Mouse (Mus musculus) splenic B cell, adult 2 months (primary cell): ENCODE measurements around the gene Gm49378.

Experiments used
- DNase-seq: peaks from one replicate; pipeline ENCODE4 v3.0.0-alpha.2; 2011; ENCODE audit warnings: low read depth, low spot score
- H3K27me3 ChIP-seq: 2 replicates; pipeline ENCODE4 v1.6.1; 2012; ENCODE audit warnings: mild to moderate bottlenecking, low read length, moderate library complexity, mixed read lengths; ENCODE audit not compliant: control insufficient read depth, poor library complexity, insufficient read depth, severe bottlenecking
- H3K36me3 ChIP-seq: 2 replicates; pipeline ENCODE4 v1.6.1; 2012; ENCODE audit warnings: mild to moderate bottlenecking, low read length, moderate library complexity, mixed read lengths; ENCODE audit not compliant: control insufficient read depth, poor library complexity, insufficient read depth, severe bottlenecking

The Gm49378 gene

GRCm38 (mm10) chr14:55637795-55638194 is at the start of gene Gm49378:
Gene Gm49378, minus strand, starts transcription at chr14:55637895.
- Histone ChIP-seq H3K36me3 (peaks cover 8% of the 10 kb centered on the region; the same call in 1 of the 2 replicates), H3K27me3 (no peaks in the 10 kb centered on the region)
- DNase-seq = no peak

- no peak for DNase-seq
- peaks cover 2% of the 10 kb centered on the region; the same call in 1 of the 2 replicates for H3K36me3 ChIP-seq
- no peaks in the 10 kb centered on the region for H3K27me3 ChIP-seq
Measured at GRCm38 (mm10) chr14:55682118-55682493, 44.4 kb upstream of the Gm49378 start.

- H3K36me3 ChIP-seq = peaks cover 2% of the 10 kb centered on the region
- peak; percentile 98 for DNase-seq
Measured at GRCm38 (mm10) chr14:55681160-55682117, 43.7 kb upstream of the Gm49378 start, which contains the start of gene Tinf2. Gene Tinf2, minus strand, starts transcription at chr14:55681820.

GRCm38 (mm10) chr14:55677615-55678014 is 39.9 kb upstream of the Gm49378 start:
- DNase-seq = peak; percentile 49
- Histone ChIP-seq H3K36me3 (peaks cover 2% of the 10 kb centered on the region), H3K27me3 (no peaks in the 10 kb centered on the region)

More at GRCm38 (mm10) chr14:55681160-55682117, 43.7 kb upstream of the Gm49378 start, which contains the start of gene Tinf2:
- no peaks in the 10 kb centered on the region for H3K27me3 ChIP-seq

- no peak for DNase-seq
- no peaks in the 10 kb centered on the region; the same call in 1 of the 2 replicates for H3K36me3 ChIP-seq
- no peaks in the 10 kb centered on the region for H3K27me3 ChIP-seq
Measured at GRCm38 (mm10) chr14:55672741-55673060, 35.0 kb upstream of the Gm49378 start.

- peak; percentile 97 for DNase-seq
- H3K36me3 ChIP-seq = no peaks in the 10 kb centered on the region; the same call in 1 of the 2 replicates
- H3K27me3 ChIP-seq = no peaks in the 10 kb centered on the region
Measured at GRCm38 (mm10) chr14:55671833-55672740, 34.4 kb upstream of the Gm49378 start, which contains the start of the genes Gmpr2 and Nedd8. Gene Gmpr2, plus strand, starts transcription at chr14:55671941. Gene Nedd8, minus strand, starts transcription at chr14:55672124.

- DNase-seq = no peak
- Histone ChIP-seq H3K36me3 (no peaks in the 10 kb centered on the region; the same call in 1 of the 2 replicates), H3K27me3 (no peaks in the 10 kb centered on the region)
Measured at GRCm38 (mm10) chr14:55671486-55671832, 33.8 kb upstream of the Gm49378 start.

- DNase-seq = no peak
- H3K27me3 ChIP-seq = no peaks in the 10 kb centered on the region
- H3K36me3 ChIP-seq = peaks cover 6% of the 10 kb centered on the region
Measured at GRCm38 (mm10) chr14:55660636-55661035, 22.9 kb upstream of the Gm49378 start.

- Histone ChIP-seq H3K27me3 (no peaks in the 10 kb centered on the region), H3K36me3 (peaks cover 6% of the 10 kb centered on the region)
- peak; percentile 87 for DNase-seq
Measured at GRCm38 (mm10) chr14:55659960-55660573, 22.4 kb upstream of the Gm49378 start, which contains the start of gene Mdp1. Gene Mdp1, minus strand, starts transcription at chr14:55660508.

- Histone ChIP-seq H3K36me3 (peaks cover 6% of the 10 kb centered on the region), H3K27me3 (no peaks in the 10 kb centered on the region)
- DNase-seq = no peak
Measured at GRCm38 (mm10) chr14:55658011-55658410, 20.3 kb upstream of the Gm49378 start.

- peaks cover 3% of the 10 kb centered on the region for H3K36me3 ChIP-seq
- H3K27me3 ChIP-seq = no peaks in the 10 kb centered on the region
- DNase-seq = no peak
Measured at GRCm38 (mm10) chr14:55656935-55657334, 19.2 kb upstream of the Gm49378 start.

GRCm38 (mm10) chr14:55651528-55651927 is 13.8 kb upstream of the Gm49378 start:
- DNase-seq = no peak
- Histone ChIP-seq H3K36me3 (no peaks in the 10 kb centered on the region), H3K27me3 (no peaks in the 10 kb centered on the region)

- Histone ChIP-seq H3K27me3 (no peaks in the 10 kb centered on the region), H3K36me3 (no peaks in the 10 kb centered on the region)
- no peak for DNase-seq
Measured at GRCm38 (mm10) chr14:55649884-55650283, 12.2 kb upstream of the Gm49378 start, which contains the start of gene Tssk4. Gene Tssk4, plus strand, starts transcription at chr14:55650184.

- Histone ChIP-seq H3K27me3 (no peaks in the 10 kb centered on the region), H3K36me3 (peaks cover 4% of the 10 kb centered on the region; the same call in 1 of the 2 replicates)
- peak; percentile 23 for DNase-seq
Measured at GRCm38 (mm10) chr14:55644261-55644888, 6.7 kb upstream of the Gm49378 start.
